Mouse (Mus musculus) adrenal gland, adult 2 months (tissue): ENCODE measurements around the gene Cux1. TPM values are rescaled to one million over a fixed set of nuclear protein-coding genes. Genes with fewer than 3 reads are reported as not detected.
A peak's percentile ranks its signal among the peaks of the same experiment; 100 is the strongest.

Experiments
- DNase-seq: peaks from one replicate; pipeline ENCODE4 v3.0.0; 2021
- polyA plus RNA-seq: library from polyadenylated mRNA; depleted of rRNA; stranded (reverse); fragments of >200 nt; gene quantifications from 2 replicates; pipeline ENCODE4 v1.2.3, GENCODE M21; 2012
- total RNA-seq, 2 experiments: library from RNA; stranded (reverse); gene quantifications; 2 replicates each; pipeline ENCODE4 v1.2.3; 2021

Cux1 gene
- total and polyA plus RNA-seq, 3 experiments, result 52.3 to 105 (median 101) TPM

GRCm38 (mm10) chr5:136427772-136428497 is 139.4 kb downstream of the Cux1 start:
- DNase-seq, result peak; percentile 27

DNA sequence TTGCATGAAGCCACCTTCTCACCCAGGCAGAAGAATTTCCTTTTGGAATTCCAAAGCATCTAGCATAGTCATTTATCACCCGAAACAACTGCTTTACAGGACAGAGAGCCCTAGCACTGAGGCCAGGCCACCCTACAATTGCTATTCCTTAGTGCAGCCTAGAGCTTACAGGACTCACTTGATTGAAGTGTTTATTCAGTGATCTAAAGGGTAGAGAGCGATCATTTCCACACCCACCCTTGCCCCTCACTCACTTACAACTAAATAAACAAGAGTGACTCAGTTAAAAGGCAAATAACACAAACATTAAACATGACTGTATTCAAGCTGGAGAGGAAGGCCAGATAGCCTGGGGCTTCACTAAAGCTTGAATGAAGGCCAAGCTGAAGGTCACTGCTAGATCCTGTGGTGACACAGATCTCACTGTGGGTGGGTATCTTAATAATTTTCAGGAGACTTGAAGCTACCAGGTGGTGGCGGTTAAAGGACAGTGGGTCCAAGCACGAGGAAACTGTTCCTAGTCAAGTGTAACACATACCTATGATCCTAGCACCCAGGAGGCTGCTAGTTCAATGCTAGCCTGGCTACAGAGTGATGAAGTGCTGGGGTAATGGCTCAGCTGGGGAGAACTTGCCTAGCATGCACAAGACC is 140.0 kb downstream of the Cux1 start:
- peak; percentile 61 for DNase-seq

DNA sequence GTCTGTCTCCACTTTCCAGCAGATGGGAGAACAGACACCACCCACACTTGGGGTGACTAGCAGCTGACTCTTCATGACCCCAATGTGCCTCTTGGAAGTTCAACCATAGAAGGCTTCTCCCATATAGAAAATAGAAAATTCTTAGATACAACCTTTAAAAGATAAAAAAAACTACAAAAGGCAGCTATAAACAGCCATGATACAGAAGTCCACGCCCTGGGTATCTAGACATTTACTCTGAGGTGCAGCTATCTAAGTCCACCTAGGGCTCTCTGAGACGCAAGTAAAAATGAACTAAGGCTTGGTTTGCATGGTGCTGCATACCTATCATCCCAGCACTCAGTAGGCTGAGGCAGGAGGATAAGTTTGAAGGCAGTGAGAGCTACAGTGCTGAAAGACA is 144.3 kb downstream of the Cux1 start:
- DNase-seq, result no peak

DNA sequence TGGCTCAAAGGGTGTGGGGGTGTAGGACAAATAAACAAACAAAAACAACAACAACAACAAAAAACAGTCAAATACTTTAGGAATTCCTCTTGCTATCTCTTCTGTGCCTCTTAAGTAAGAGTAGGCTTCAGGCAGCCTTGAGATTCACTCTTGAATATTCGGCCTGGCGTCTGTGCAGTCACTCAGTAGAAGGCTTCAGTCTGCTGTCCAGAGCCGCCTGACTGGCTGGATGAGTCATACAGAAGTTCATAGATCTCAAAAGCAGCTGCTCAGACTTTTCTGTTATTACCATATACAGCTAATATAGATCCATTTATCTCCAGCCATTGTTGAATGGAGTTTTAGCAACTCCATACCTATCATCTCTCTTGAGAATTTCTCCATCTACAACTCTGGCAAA is 145.4 kb downstream of the Cux1 start:
- DNase-seq, result peak; percentile 60

DNA sequence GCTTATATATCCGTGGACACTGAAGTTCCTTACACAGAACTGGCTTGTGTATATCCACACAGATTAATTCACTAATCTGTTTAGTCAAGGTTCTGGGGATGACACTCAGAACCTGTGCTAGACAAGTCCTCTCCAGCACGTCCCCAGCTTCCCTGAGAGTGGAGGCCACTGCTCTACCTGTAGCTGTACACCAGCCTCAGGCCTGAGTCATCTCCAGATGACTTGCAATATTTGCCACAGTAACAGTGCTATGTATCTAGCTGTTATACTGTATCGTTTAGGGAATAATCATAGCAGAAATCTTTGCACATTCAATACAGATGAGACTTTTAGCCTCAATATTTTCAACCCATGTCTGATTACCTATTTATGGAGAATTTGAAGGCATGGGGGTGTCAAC is 146.0 kb downstream of the Cux1 start:
- no peak for DNase-seq

- DNase-seq, result no peak
These were observed 146.9 kb downstream of the Cux1 start for GRCm38 (mm10) chr5:136420342-136420741.

GRCm38 (mm10) chr5:136417891-136418290 is 149.4 kb downstream of the Cux1 start:
- DNase-seq, result no peak

GRCm38 (mm10) chr5:136414479-136414878 is 152.8 kb downstream of the Cux1 start:
- no peak for DNase-seq

DNA sequence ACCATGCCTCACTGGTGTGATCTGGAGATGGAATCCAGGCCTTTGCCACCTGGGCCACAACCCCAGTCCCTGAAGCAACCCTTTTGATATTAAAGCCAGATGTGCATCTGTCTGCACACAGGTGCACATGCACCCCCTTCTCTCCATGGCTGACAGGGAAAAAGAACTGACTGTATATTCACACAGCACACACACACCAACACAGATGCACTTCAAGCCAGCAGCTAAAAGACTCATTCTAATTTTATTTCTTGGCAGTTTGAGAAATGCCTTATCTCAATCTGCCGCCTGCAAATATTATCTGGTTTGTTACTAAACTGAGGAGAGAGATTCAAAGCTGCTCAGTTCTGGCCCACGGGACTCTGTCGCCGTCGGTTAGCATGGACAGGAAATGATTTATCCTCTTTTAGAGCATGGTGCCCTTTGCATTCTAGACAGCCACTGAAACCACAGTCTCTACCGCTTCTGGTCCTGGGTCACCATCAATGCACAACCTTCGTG is 156.6 kb downstream of the Cux1 start:
- no peak for DNase-seq

- no peak for DNase-seq
These were observed 160.9 kb downstream of the Cux1 start for GRCm38 (mm10) chr5:136406357-136406756.

- peak; percentile 50 for DNase-seq
These were observed 163.7 kb downstream of the Cux1 start for GRCm38 (mm10) chr5:136403565-136403961.

DNA sequence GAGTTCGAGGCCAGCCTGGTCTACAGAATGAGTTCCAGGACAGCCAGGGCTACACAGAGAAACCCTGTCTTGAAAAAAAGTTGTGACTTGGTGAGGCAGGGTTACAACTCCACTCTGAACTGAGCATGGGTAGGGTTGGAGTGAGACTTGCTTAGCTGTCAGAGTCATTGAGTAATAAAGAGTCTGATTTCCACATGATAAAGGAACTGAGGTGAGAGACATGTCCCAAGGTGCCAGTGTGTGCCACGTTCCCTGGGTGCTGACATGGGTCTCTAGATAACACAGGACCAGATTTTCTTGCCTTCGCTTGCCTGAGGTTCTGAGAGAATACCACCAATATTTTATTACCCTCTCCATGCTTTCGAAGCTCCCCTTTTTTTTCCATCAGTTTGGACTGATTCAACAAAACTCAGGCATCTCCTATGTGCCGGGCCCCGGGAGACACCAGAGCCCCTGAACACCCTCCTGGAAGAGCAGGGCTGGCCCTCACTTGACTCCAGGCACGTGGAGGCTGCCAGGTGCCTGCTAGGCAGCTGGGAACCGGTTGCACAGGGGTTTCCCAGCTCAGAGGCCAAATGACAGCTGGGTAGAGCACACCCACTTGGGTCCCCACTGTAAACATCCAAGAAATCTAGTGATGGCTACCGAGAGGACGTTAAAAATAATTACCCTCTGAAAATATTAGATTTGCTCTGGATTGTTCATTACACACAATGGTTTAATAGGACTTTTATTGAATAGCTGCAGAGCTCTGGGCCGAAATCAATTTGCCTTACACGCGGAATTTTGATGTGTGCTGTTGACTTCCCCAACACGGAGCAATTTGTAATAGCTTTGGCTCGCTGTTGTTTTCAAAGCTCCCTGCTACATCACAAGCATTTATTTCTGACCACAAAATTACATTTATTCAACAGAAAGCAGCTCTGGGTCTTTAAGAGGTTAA is 164.4 kb downstream of the Cux1 start:
- DNase-seq, result no peak

DNA sequence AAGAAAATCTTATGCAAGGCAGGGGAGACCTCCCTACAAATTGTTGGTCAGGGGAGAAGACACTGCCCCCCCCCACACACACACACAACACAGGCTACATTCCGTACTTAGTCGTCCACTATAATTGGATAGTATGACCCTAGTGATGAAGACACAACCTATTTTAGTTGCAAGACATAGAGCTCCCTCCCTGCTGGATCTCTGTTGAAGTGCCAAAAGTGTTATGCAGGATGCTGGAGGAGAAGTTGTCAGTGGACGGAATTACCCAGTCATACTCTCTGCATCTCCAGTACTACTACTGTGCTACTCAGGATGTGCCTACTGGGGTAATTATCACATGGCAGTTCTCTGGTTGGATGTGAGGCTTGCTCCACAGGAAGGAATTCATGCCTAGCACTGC is 168.6 kb downstream of the Cux1 start:
- DNase-seq, result no peak

- no peak for DNase-seq
These were observed 170.6 kb downstream of the Cux1 start for GRCm38 (mm10) chr5:136396699-136397098.

DNA sequence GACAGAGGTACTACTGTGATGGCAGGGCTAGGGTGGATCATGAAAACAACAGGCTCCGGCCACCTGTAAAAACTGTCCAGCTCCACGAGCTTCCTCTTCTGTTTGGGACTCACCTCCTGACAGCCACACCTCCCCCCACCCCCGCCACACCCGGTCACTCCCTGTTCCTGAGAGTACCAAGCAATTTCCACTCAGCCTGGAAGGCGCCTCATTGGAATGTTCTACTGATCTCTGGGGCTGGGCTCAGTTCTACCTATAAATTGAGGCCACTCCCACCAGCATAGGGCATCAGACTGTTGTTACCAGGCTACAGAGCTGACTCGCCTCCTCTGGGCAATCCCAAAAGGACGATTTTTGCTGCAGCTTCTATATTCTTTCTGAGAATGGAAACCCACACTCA is 171.0 kb downstream of the Cux1 start:
- no peak for DNase-seq

- DNase-seq, result no peak
These were observed 171.6 kb downstream of the Cux1 start for GRCm38 (mm10) chr5:136395600-136396195.

DNA sequence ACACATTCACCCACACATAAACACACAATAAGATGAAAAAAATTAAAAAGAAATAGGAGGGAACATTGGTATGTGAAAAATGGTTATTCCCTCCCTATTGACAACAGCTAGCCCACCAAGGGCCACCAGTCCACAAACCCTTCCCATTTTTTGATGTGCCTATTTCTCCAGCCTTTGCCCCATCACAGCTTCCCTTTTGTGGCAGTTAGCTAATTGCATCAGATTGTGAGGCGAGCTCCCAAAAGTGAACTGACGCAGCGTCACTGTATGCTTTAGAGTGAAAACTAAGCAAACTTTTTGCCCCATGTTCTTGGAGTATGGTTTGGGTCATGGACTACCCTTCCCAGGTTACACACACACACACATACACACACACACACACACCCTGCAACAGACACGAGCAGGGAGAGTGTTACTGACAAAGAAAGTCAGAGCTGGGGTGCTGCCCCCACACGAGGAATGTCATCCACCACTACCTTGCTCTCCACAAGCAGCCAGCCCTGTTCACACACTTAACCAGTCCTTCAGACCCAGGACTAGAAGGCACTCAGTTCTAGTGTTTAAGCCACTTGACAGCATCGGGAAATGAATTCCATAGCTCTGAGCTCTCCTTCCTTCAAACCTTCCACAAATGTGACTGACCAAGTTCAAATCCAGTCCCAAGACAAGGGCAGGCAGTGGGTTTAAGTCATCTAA is 172.6 kb downstream of the Cux1 start:
- DNase-seq, result no peak

DNA sequence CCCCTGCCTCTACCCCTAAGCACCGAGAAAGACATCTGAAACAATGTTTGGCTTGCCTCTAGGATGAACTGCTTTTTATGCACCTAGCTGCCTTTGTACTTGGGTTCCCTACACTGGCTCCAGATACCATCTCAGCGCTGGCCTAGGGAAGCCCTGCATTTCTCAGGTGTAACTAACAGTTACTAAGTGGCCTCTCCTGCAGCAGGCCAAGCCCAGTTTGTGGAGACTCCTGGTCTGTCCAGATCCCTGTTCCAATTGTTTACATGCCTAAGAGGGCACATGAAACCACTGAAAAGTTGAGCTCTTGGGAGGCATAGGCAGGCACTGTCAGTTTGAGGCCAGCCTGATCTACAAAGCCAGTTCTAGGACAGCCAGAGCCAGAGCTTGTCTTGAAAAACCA is 173.7 kb downstream of the Cux1 start:
- no peak for DNase-seq

GRCm38 (mm10) chr5:136386757-136387156 is 180.5 kb downstream of the Cux1 start:
- peak; percentile 31 for DNase-seq

DNA sequence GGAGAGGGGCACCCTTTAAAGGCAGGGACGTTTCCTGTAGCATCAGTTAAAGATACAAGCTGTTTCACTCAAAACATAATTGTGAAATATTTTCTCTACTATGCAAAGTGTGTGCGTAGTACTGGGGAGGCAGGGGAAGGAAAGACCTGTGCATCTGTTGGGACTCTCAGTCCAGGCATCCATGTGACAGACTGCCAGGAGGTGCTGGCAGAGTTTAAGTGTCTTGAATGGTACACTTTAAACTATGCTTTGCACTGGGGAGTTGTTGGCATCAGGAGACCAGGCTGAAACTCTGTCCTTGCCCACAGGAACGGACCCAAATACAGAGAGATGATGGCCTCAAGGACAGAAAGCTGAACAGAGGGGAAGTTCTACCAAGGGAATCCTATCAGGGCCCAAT is 182.1 kb downstream of the Cux1 start:
- no peak for DNase-seq

DNA sequence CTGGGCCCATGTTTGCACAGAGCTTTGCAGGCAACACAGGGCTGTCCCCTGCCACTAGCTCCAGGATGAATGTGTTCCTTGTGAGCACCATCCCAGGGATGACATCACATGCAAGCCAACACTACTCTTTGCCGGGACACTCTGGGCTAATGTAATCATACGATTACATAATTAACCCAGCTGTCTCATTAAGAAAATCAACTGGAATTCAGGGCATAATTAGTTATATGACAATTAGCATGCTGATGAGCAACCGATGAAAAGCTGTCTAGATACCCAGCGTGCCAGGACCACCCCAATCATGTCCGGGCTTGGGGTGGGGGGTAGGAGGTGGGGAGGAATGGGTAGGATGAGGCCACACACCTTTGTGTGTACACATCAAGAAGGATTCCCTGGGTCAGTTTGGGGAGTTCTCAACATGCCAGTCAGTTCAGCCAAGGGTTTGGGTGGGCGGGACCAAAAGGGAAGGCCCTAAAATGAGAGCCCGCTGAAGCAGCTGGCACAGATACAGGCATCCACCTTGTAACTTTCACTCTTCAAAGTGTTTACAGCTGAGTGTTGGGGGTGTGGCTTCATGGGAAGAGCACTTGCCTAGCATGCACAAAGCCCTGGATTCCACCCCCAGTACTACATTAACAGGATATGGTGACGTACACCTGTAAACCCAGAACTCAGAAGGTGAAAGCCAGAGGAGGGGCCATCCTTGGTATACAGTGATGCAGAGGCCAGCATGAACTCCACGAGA is 184.9 kb downstream of the Cux1 start:
- DNase-seq, result no peak
